Mouse (Mus musculus) neural tube, embryonic 11.5 days (tissue): ENCODE results near the gene Txndc2. TPM values are rescaled to one million over a fixed set of nuclear protein-coding genes. Genes with fewer than 3 reads are reported as not detected.

Experiments used
- ATAC-seq: fragments of 200-750 bp; cut with Nextera tagmentation; 2 replicates; pipeline ENCODE4 v1.8.0; 2017; ENCODE audit warnings: moderate number of reproducible peaks, mild to moderate bottlenecking, moderate TSS enrichment, moderate library complexity; ENCODE audit not compliant: insufficient read depth, low FRiP score, low TSS enrichment
- DNase-seq: peaks from one replicate; pipeline ENCODE4 v3.0.0-alpha.2; 2015; ENCODE audit warnings: low spot score
- H3K27ac ChIP-seq: fragments of 300-500 bp; sonication (generic); 2 replicates; pipeline ENCODE4 v1.5.1; 2014; ENCODE audit warnings: low read depth, mild to moderate bottlenecking, low read length
- H3K27me3 ChIP-seq: fragments of 300-500 bp; sonication (generic); 2 replicates; pipeline ENCODE4 v1.6.1; 2014; ENCODE audit warnings: mild to moderate bottlenecking, low read length, mixed read lengths; ENCODE audit not compliant: control insufficient read depth, insufficient read depth
- H3K36me3 ChIP-seq: fragments of 300-500 bp; sonication (generic); 2 replicates; pipeline ENCODE4 v1.6.1; 2014; ENCODE audit warnings: mild to moderate bottlenecking, low read length, moderate library complexity, mixed read lengths; ENCODE audit not compliant: control insufficient read depth, insufficient read depth
- H3K4me1 ChIP-seq: fragments of 300-500 bp; sonication (generic); 2 replicates; pipeline ENCODE4 v1.6.1; 2014; ENCODE audit warnings: low read length, mixed read lengths; ENCODE audit not compliant: control insufficient read depth, insufficient read depth
- H3K4me2 ChIP-seq: fragments of 300-500 bp; sonication (generic); 2 replicates; pipeline ENCODE4 v1.6.1; 2014; ENCODE audit warnings: low read depth, mild to moderate bottlenecking, moderate library complexity
- H3K4me3 ChIP-seq: fragments of 300-500 bp; sonication (generic); 2 replicates; pipeline ENCODE4 v1.5.1; 2014; ENCODE audit warnings: low read depth, low read length
- H3K9ac ChIP-seq: fragments of 300-500 bp; sonication (generic); 2 replicates; pipeline ENCODE4 v1.6.1; 2014; ENCODE audit warnings: mild to moderate bottlenecking, low read length
- H3K9me3 ChIP-seq: fragments of 300-500 bp; sonication (generic); 2 replicates; pipeline ENCODE4 v1.6.1; 2016; ENCODE audit warnings: low read length; ENCODE audit not compliant: control insufficient read depth
- WGBS: fragments of 180-500 bp; shearing (Covaris S2); extraction: QIAGEN DNeasy Blood & Tissue Kit; methylation state at CpG from one replicate; pipeline ENCODE4 v1.1.7; 2014; 5-methylcytosine and 5-hydroxymethylcytosine counted together
- polyA plus RNA-seq: library from polyadenylated mRNA; unstranded; fragments of >200 nt; fragmentation: Nextera tagmentation; extraction: Ambion mirVana; gene quantifications from 2 replicates; pipeline ENCODE4 v1.2.1, GENCODE M21; 2014

Gene Txndc2
- polyA plus RNA-seq, 1 experiment from 2014 or later, result 0.12 TPM

DNA sequence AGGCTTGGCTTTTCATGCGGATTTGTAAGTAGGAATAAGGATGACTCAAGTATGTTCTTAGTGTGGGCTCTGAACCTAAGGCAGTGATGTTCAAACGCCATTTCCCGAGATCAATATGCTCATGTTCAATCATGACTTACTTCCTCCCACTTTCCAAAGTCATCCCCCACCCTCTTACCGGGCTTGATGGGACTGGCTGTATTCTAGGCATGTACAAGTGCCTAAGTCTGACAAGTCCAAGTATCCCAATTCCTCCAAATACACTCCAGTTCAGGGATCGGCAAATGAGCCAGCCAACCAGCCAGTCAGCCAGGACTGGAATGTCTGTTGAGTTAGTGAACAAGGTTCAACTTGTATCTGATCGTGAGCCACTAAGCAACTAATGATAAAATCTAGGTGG lies 15.7 kb downstream of the Txndc2 start:
- H3K9ac ChIP-seq, result no peak overlapping the region
- no peaks in the 10 kb centered on the region for H3K4me1 ChIP-seq
- 91% methylated on average over 6 of the region's 6 CpGs for WGBS

DNA sequence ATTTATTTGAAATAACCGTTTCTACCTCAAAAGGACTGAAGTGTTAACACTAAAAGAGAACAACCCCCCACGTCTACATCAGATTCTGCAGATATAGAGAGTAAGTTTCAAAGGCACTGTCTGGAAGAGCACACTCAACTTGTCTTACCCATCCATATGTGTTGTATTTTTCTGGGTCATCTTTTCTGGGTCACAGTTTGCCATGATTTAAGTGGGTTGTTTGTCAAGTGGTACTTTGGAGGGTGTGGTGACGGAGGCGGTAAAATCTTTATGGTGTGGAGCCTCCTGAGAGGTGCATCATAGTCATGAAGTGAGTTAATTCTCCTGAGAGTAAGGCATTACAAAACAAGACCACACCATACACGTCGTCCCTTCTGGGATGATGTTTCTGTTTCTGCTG lies 16.4 kb downstream of the Txndc2 start:
- DNase-seq (no peak), ATAC-seq (no peak)
- H3K9me3 ChIP-seq, result no peaks in the 10 kb centered on the region
- H3K27ac ChIP-seq, result no peak overlapping the region
- H3K9ac ChIP-seq, result no peak overlapping the region
- H3K4me3 ChIP-seq, result no peak overlapping the region
- no peaks in the 10 kb centered on the region for H3K27me3 ChIP-seq
- WGBS, result 83% methylated on average over 6 of the region's 6 CpGs
- no peaks in the 10 kb centered on the region for H3K4me1 ChIP-seq
- no peaks in the 10 kb centered on the region for H3K36me3 ChIP-seq
- H3K4me2 ChIP-seq, result no peak overlapping the region

More for the DNA sequence above, 15.7 kb downstream of the Txndc2 start:
- H3K4me2 ChIP-seq, result no peak overlapping the region
- DNase-seq, result no peak
- H3K9me3 ChIP-seq, result no peaks in the 10 kb centered on the region
- H3K27me3 ChIP-seq, result no peaks in the 10 kb centered on the region
- H3K36me3 ChIP-seq, result no peaks in the 10 kb centered on the region
- H3K4me3 ChIP-seq, result no peak overlapping the region
- H3K27ac ChIP-seq, result no peak overlapping the region
- ATAC-seq, result no peak

DNA sequence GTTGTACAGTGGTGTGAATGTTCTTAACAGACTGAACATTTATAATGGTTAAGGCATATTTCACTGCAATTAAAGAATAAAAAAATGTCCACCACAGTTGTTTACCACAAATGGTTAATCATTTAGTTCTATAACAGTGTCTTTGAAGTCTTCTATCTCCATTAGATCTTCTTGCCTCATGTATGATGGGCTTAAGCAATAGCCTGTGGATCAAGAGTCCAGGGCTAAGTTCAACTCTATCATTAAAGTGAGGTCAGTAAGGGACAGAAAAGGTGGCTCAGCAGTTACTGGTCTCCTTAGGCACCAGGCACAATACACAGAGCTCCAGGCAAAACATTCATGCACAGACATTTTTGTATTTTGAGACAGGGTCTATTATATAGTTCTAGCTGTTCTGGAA lies 18.8 kb downstream of the Txndc2 start:
- no peak overlapping the region for H3K9ac ChIP-seq
- no peaks in the 10 kb centered on the region for H3K4me1 ChIP-seq
- H3K27me3 ChIP-seq, result no peaks in the 10 kb centered on the region
- H3K4me2 ChIP-seq, result no peak overlapping the region
- ATAC-seq (no peak), DNase-seq (no peak)
- no peaks in the 10 kb centered on the region for H3K9me3 ChIP-seq
- H3K27ac ChIP-seq, result no peak overlapping the region
- no peaks in the 10 kb centered on the region for H3K36me3 ChIP-seq
- no peak overlapping the region for H3K4me3 ChIP-seq

DNA sequence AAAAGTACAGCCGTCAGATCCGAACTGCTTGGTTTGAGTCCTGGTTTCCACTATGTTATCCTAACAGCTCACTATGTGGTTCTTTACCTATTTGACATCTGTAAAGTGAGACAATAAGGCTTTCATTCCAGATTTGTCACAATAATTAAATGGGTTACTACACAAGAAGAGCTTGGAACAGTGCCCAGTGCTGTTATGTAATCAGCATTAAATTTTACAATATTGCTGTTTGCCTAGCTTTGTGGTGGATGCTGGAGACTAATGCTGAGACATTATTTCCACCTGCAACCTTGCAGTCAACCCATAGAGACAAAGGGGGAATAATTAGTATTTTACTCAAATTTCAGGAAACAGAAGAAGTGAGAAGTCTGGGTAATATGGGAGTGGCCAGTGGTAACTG lies 23.5 kb downstream of the Txndc2 start:
- WGBS, result 94% methylated on average over 2 of the region's 2 CpGs
- no peaks in the 10 kb centered on the region for H3K9me3 ChIP-seq
- no peak overlapping the region for H3K4me2 ChIP-seq
- ATAC-seq (no peak), DNase-seq (no peak)
- H3K27ac ChIP-seq, result no peak overlapping the region
- peaks cover 3% of the 10 kb centered on the region; the same call in 1 of the 2 replicates for H3K4me1 ChIP-seq
- H3K4me3 ChIP-seq, result no peak overlapping the region
- no peaks in the 10 kb centered on the region for H3K36me3 ChIP-seq
- H3K9ac ChIP-seq, result no peak overlapping the region
- H3K27me3 ChIP-seq, result no peaks in the 10 kb centered on the region

DNA sequence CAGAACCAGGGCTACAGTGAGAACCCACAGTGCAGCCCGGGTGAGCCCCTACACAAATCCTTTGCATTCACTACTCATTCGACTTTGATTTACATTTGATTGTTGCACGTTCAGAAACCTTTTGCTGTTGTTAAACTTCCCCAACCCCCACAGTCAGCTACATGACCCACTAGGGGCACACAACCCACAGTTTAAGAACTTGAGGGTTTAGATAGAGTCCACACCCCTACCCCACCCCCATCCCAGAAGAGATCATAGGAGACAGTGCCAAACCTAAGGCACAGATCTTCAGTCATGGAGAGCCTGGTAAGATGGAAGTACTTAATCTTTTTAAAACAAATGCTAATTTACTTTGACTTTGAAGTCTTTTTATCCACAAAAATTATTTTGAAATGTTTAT lies 26.3 kb downstream of the Txndc2 start:
- DNase-seq (no peak), ATAC-seq (no peak)
- Histone ChIP-seq H3K4me2 (no peak overlapping the region), H3K4me3 (no peak overlapping the region), H3K27me3 (no peaks in the 10 kb centered on the region), H3K9ac (no peak overlapping the region), H3K36me3 (no peaks in the 10 kb centered on the region), H3K4me1 (peaks cover 8% of the 10 kb centered on the region; the same call in 1 of the 2 replicates), H3K27ac (no peak overlapping the region), H3K9me3 (no peaks in the 10 kb centered on the region)
- 52% methylated on average over 3 of the region's 3 CpGs for WGBS

DNA sequence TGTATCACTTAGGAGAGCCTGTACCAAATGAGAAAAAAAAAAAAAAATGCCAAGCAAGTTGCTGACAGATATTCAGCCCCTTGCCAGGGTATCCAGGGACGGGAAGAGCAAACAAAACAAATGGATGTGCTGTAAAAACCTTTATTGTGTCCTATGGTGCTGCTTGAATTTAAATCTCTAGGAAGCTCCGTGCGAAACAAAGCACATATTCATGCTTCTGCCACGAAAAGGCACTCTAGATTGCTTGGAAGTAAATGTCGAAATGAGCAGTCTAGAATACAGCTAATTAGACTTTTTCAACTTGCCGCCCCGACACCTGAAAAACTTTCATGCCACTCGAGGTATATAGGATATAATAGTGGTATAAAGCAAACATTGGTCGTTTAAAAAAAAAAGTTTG lies 27.5 kb downstream of the Txndc2 start:
- Histone ChIP-seq H3K27me3 (no peaks in the 10 kb centered on the region), H3K36me3 (no peaks in the 10 kb centered on the region), H3K4me2 (peak overlapping the region; percentile 47), H3K9me3 (no peaks in the 10 kb centered on the region), H3K27ac (peak overlapping the region; percentile 96), H3K4me3 (peak overlapping the region; percentile 97), H3K4me1 (peaks cover 8% of the 10 kb centered on the region; the same call in 1 of the 2 replicates), H3K9ac (peak overlapping the region; percentile 90)
- ATAC-seq, result no peak
- 1% methylated on average over 9 of the region's 9 CpGs for WGBS
- no peak for DNase-seq

DNA sequence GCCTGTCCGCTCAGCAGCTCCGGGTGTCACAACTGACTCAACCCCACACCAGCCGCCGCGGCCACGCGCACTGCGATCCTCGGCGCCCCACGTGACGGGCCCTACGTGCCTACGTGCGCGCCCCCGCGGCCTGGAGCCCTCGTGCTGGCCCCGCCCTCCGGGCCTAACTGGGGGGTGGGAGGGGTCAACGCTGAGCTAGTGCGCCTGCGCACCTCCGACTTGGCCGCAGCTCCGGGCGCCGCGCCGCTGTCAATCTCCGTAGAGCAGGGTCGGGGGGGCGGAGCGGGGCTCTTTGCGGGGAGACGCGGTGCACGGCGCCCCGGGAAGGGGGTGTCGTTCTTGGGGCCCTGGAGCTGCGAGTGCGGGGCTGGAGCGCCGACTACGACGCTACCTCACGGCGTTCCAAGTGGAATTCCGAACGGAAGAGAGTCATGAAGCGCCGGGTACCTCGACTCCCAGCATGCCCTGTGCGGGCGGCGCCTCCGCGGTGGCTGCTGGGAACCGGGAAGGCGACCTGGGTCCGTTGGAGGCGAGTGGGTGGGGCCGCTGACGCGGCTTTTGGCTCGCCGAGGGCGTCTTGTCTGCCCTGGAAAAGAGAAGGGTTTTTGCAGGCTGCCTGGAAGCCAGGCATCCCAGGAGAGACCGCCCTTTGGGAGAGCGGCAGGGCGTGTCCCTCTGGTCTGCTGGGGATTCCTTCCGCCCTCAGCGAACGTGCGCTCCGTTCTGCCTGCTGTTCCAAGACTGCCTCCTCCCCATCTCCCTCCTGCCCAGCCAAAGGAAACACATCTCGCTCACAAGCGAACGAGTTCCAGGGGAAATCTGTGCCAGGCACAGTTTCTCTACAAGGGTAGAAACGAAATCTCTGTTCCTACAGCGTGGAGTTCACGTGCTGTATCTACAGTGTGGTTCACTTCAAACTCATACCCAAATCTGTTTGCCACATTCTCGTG lies 28.2 kb downstream of the Txndc2 start, which contains the start of gene Vapa:
Vapa (minus strand) TSS at position 93 of the 950 bp plus-strand sequence.
- ATAC-seq (peak; percentile 91), DNase-seq (peak; percentile 100)
- WGBS, result 0% methylated on average over 76 of the region's 85 CpGs

DNA sequence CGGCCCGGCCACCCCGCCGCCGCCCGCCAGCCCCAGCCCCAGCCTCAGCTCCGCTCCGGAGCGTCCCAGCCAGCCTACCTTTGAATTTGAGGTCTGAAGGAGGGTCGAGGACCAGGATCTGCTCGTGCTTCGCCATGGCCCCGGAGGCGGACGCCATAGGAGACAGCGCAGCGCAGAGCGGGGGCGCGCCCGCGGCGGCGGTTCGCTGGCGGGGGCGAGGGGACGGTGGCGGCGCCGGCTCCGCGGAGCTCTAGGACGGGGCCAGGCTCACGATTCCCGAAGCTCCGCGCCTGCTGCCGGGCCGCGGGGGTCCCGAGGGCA lies 28.9 kb downstream of the Txndc2 start:
- ATAC-seq, result peak; percentile 65; the same call in 1 of the 2 replicates
- no peak for DNase-seq
- peak overlapping the region; percentile 97 for H3K4me3 ChIP-seq
- no peaks in the 10 kb centered on the region for H3K36me3 ChIP-seq
- 0% methylated on average over 19 of the region's 42 CpGs for WGBS
- no peaks in the 10 kb centered on the region for H3K9me3 ChIP-seq
- peak overlapping the region; percentile 96 for H3K27ac ChIP-seq
- peak overlapping the region; percentile 90 for H3K9ac ChIP-seq
- H3K4me1 ChIP-seq, result peaks cover 12% of the 10 kb centered on the region; the same call in 1 of the 2 replicates
- H3K4me2 ChIP-seq, result peak overlapping the region; percentile 48; the same call in 1 of the 2 replicates
- H3K27me3 ChIP-seq, result no peaks in the 10 kb centered on the region

More for the DNA sequence above, 28.2 kb downstream of the Txndc2 start, which contains the start of gene Vapa:
- H3K27me3 ChIP-seq, result no peaks in the 10 kb centered on the region
- no peaks in the 10 kb centered on the region for H3K9me3 ChIP-seq
- peak within 1 kb of the TSS; percentile 90 for H3K9ac ChIP-seq
- H3K4me1 ChIP-seq, result peaks cover 12% of the 10 kb centered on the region; the same call in 1 of the 2 replicates
- H3K27ac ChIP-seq, result peak within 1 kb of the TSS; percentile 96
- peak within 1 kb of the TSS; percentile 48 for H3K4me2 ChIP-seq
- peak within 1 kb of the TSS; percentile 97 for H3K4me3 ChIP-seq
- no peaks in the 10 kb centered on the region for H3K36me3 ChIP-seq
